Mouse (Mus musculus) cerebellum, postnatal 14 days (tissue): ENCODE data around the gene Apbb2.

ENCODE experiments used
- DNase-seq, 2 experiments: peaks; one replicate each; pipeline ENCODE4 v3.0.0; 2021; ENCODE audit warnings: mixed read lengths in 2 of 2

Gene Apbb2

GRCm38 (mm10) chr5:66516311-66516710, 102.3 kb downstream of the Apbb2 start:
- no peak for DNase-seq

DNA sequence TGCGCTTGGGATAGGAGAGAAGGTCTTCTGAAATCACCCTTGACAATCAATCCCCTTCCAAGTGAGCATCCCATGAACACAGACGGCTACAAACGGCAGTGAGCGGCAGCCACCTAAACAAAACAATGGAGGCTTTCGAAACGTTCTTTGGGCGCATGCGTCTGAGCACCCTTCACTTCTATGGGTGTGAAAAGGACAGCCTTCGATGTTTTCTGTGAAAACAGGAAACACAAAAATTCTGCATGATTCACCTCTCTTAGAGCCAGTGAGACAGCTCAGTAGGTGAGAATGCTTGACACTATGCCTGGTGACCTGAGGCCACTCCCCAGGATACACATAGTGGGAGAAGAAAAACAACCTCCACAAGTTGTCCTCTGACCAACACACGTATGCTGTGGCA, 103.3 kb downstream of the Apbb2 start:
- no peak for DNase-seq

DNA sequence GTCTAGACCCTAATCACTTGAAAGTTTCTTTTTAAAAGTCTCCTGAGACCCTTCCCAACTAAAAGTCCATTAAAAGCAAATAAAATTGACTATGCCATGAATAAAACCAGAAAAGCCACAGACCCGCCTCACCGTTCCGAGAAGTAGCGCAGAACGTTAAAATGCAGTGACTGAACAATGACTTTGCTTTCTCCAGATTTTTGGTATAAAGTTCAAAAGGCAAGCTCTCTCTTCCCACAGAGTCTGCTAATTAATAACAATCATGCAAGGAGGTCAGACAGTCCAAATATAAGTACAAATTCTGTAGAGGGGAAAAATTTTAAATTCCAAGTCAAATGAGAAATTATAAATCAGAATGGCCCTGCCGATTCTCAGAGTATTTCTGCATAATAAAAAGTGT, 103.9 kb downstream of the Apbb2 start:
- DNase-seq: no peak

DNA sequence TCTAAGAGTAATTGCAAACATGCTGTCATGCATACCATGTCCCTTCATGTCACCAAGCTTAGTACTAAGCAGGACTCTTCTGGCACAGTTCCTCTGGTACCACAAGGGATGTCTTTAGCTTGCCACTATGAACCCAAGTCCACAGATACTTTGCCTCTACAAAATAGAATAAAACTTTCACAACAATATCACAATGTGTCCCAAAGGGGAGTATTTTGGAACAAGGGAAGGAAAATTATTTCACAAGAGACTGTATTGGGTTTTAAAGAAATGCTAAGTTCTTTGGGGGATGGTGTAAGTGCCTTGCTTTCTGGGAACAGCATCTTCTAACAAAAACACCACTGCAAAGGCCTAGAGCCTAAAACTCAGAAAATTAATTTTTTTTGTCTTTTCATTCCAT, 105.2 kb downstream of the Apbb2 start:
- DNase-seq: no peak

GRCm38 (mm10) chr5:66512519-66512918, 106.1 kb downstream of the Apbb2 start:
- DNase-seq: no peak

DNA sequence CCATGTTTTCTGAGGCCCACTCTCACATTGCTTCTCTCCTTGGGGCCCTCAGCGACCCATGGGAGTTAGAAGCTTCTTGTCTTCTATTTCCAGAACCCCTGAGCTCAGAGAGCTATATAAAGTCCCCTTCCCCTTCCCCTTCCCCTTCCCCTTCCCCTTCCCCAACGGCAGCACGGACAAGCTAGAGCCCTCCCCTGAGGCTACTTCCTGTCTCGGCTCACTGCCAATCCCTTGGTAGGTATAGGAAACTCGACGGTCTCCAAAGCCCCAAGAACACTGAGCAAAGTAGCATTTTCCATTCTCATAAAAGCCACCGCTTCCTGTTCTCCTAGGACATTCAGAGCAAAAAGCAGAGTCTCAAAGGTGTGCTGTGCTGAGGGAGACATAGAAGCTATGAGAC, 107.9 kb downstream of the Apbb2 start:
- DNase-seq: no peak

- no peak for DNase-seq
Observed at GRCm38 (mm10) chr5:66509151-66509550, 109.4 kb downstream of the Apbb2 start.

GRCm38 (mm10) chr5:66505578-66505977, 113.0 kb downstream of the Apbb2 start:
- no peak for DNase-seq

DNA sequence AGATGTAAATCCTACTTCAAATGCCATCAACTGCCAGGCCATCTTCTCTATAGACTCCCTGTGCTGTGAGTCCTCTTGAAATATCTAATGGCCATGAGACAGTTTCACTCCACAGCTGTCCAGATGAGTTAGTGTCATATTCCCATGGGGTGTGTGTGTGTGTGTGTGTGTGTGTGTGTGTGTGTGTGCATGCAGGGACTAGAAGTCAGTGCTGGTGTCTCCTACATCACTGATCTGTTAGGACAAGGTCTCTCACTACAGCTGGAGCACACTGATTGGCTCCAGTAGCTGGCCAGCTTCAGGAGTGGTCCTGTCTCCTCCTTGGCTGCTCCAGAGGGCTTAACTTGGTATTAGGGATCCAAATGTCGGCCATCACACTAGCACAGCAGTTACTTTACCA, 113.5 kb downstream of the Apbb2 start:
- DNase-seq: no peak

DNA sequence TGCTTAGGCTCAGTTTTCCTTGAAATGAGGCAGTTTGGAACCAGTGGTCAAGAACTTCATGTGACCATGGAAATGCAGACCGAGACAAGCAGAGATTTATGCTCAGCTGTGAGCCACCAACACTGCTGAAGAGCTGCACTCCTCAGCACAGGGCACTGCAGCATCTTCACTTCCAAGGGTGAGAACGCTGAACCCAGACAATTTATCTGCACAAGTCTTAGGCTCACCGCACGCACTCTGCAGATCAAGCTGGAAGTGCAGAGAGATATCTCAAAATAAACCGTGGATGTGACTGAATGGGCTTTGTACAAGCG, 114.2 kb downstream of the Apbb2 start:
- no peak for DNase-seq

GRCm38 (mm10) chr5:66503557-66504433, 114.8 kb downstream of the Apbb2 start:
- DNase-seq: no peak

DNA sequence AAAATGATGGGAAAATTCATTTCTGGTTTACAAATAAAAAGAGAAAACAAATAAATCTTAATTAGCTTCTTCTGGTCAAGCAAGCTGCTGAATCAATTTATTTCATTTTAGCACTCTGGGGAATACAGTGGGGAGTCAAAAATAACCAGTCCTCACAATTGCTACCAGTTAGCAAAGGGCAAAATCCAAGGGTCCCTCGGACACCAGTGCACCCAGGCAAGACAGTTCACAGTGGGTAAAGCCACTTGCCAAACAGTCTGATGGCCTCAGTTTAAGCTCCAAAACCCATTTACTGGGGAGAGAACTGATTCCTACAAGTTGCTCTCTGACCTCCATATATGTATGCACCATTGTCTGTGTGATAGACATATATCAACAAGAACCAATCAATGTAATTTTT, 115.6 kb downstream of the Apbb2 start:
- DNase-seq: no peak

- no peak for DNase-seq
Observed at GRCm38 (mm10) chr5:66499621-66500020, 119.0 kb downstream of the Apbb2 start.

DNA sequence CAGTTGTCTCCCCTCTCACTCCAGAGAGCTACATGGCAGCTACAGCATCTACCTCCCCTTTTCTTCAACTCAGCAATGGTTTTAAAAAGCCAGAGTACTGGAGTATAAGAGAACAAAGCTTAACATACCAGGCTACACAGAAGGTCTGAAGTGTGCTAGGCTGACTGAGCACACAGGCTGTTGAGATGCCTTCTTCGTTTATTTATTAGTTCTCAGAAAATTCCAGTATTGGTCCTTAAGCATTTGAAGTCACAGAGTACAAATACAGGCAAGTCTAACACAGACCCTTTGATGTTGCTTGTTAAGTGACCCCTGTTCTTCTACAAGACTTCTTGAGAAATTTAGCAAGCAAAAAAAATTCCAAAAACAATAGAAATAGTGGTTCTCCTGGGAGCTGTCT, 120.4 kb downstream of the Apbb2 start:
- DNase-seq: no peak

DNA sequence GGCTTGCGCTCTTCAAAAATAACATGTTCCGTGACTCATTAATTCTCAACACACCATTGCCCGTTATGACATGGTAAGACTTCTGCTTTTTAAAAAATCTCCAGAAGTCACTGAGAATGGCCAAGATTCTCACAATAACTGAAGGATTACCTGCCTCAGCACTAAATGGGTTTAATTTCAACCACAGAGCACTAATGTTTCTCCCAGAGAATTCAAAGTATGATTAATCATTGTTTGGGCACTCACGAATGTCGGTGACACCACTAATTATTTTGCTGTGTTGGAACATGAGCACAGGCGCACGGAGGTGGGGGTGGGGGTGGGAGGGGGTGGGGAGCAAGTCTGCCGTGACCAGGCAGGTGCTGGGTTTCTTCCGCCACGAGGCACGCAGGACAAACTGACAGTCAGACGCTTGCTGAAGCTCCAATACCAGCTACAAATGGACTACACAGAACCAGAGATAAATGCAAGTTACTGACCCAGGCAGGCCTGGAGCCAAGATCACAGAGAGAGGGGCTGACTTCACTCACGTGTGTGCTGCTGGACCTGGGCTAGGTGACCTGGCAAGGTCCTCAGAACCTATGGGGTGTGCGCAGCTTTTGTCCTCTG, 121.0 kb downstream of the Apbb2 start:
- DNase-seq: no peak

GRCm38 (mm10) chr5:66496881-66497360, 121.7 kb downstream of the Apbb2 start:
- DNase-seq: no peak

- DNase-seq: no peak
Observed at GRCm38 (mm10) chr5:66494651-66495050, 123.9 kb downstream of the Apbb2 start.

GRCm38 (mm10) chr5:66492563-66492960, 126.0 kb downstream of the Apbb2 start:
- no peak for DNase-seq

DNA sequence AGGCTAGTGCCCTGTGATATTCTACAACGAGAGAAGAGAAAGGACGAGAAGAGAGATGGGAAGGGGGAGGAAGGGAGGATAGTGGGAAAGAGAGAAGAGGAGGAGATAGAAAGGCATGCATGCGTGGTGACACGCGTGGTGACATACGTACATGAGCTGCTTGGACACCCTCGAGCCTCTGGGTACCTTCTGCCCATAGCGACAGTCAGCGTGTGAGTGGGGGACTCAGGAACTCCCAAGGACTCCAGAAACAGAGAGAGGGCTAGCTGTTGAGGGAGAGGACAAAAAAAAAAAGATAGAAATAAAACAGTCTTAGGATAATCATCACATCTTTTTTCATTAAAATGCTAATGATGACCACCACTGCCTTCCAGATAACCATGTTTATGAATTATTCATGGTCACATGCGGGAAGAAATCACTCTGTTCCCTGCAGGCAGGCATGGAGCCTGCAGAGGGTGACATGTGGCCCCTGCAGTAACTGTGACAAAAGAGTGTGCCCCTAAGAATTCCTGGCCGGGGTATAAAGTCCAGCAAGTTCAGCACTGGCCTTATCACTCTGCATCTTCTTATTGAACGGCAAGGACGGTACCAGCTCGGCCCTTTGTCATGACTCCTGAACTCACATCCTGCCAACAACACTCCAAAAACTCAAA, 126.5 kb downstream of the Apbb2 start:
- DNase-seq: no peak

DNA sequence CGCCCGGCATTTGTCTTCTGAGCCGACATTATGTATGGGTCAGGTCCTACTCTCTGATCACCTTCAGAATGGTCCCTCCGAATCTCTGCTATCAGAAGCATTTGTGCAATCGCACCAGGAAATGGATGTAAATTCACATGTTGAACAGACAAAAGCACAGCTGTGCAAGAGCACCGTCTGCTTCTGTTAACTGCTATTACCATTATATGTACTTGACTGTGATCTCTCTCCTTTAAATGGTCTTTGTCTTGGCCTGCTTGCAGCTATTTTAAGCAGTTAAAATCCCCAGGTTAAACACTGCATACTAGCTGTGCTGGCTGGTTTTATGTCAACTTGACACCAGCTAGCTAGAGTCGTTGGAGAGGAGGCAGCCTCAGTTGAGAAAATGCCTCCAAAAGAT, 132.6 kb downstream of the Apbb2 start:
- DNase-seq: no peak

DNA sequence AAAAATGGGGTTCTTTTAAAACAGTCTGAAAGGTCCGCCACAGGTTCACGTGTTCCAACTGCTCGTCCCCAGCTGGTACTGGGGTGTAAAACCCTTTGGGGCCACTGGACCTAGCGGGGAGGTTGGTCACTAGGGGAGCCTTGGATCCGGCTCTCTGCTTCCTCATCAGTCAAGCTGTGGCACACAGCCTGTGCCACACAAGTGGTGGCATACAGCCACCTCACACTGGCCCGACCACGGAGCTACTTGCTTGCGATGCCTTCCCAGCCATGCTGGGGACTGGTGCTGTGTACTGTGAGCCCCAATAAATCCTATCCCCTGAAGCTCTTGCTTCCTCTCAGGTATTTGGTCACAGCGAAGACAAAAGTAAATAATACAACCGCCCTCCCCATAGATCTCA, 142.3 kb downstream of the Apbb2 start:
- DNase-seq: peak; percentile 18 to 32

GRCm38 (mm10) chr5:66475824-66476223, 142.8 kb downstream of the Apbb2 start:
- DNase-seq: no peak

GRCm38 (mm10) chr5:66474153-66474552, 144.4 kb downstream of the Apbb2 start:
- no peak for DNase-seq

DNA sequence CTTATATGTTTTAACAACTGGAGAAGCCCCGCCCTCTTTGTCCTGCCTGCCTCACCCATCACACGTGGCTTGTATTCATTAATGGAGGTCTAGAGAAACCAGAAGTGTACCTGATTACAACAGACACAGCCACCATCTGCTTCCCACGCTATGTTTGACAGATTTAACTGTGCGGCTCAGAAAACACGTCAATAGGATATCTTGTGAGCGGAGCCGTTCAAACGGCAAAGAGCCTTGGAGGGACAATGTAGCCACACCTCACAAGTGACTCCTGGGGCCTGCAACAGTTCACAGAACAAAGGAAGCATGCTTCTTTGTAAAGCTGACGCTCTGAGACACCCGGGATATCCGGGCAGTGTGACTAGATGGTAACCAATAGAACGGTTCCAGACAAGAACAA, 145.0 kb downstream of the Apbb2 start:
- no peak for DNase-seq
